Mouse (Mus musculus) megakaryocyte, adult 5-6 weeks (primary cell): ENCODE measurements around the gene Mrm1. TPM values are rescaled to one million over a fixed set of nuclear protein-coding genes. Genes with fewer than 3 reads are reported as not detected.
A peak's percentile ranks its signal among the peaks of the same experiment; 100 is the strongest.

ENCODE experiments used
- ATAC-seq: 2 replicates; pipeline ENCODE4 v1.8.0; 2016; ENCODE audit warnings: mild to moderate bottlenecking, inconsistent platforms; ENCODE audit not compliant: poor library complexity, severe bottlenecking
- total RNA-seq, 2 experiments: library from RNA; stranded (forward) in 1 of 2; stranded (reverse) in 1 of 2; fragments of 153-499, 151-499 nt in 1 of 2; fragments of 221-1000, 200-1000 nt in 1 of 2; gene quantifications; 2 replicates each; pipeline versions ENCODE4 v1.2.3 to v1.2.4; 2015 to 2017

The Mrm1 gene
- total RNA-seq, 2 experiments from 2014 or later: 2.5 to 5.8 TPM

DNA sequence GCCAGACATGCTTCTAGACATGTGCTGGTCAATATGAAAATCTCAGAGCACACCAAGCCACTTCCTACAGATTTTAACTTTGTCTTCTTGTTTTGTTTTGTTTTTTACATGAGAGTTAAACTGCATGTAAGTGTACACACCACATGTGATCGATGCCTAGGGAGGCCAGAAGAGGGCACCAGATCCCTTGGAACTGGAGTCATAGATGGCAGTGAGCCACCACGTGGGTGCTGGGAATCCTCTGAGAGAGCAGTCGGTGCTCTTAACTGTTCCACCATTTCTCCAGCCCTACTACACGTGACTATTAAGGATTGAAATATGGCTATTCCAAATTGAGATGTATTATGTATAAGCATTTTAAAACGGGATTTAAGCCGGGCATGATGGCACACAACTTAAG lies 2.0 kb downstream of the Mrm1 start:
- ATAC-seq: no peak

DNA sequence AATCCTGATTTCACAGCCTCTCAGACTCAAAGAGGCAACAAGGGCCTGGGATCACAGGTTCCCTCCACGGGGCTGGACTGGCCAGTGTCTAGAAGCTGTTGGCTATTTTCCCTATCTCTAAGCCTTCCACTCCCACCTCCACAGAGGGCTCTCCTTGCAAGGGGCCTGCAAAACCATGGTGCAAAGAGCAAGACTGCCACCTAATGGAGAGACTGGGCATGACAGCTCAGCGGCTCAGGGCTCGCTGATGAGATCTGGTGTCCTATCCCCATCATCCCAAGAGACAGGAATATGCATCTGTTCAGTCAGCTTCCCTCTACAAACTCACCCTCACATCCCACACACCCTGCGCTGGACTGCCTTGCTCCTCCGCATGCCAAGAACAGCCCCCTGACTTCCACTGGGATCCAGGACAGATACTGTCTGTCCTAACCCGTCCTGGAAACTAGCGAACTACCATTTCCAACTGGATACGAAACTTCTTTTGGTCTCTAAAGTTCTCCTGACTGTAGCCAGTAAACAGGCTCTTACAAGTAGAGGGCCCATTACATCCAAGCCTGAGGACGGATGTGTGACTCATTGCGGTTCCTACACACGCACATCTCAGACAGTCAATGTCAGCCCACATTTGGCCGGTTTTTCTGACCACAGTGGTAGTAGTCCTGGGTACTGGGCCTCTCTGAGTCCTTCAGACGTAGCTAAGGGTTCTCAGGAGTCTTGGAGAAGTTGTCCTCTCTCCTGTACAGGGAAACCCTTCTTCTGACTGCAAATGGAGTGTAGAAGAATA lies 5.4 kb downstream of the Mrm1 start:
- ATAC-seq: peak; percentile 69

DNA sequence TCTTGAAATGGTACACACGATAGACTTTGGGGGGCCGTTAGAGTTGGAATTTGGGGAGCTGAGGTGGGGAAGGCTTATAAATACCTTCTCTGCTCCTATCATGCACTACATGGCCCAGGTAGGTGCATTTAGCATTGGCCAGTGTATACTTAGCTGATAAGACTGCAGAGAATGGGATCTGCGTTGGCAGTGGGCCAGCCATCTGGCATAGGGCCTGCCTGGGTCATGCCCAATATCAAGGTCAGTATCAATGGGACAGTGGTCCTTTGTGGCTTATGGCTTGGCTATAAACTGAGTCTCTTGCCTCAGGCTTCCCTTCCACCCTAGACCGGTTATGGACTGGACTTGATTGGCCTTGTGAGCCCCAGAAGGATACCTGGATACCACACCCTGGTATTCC lies 14.9 kb downstream of the Mrm1 start:
- ATAC-seq: no peak

DNA sequence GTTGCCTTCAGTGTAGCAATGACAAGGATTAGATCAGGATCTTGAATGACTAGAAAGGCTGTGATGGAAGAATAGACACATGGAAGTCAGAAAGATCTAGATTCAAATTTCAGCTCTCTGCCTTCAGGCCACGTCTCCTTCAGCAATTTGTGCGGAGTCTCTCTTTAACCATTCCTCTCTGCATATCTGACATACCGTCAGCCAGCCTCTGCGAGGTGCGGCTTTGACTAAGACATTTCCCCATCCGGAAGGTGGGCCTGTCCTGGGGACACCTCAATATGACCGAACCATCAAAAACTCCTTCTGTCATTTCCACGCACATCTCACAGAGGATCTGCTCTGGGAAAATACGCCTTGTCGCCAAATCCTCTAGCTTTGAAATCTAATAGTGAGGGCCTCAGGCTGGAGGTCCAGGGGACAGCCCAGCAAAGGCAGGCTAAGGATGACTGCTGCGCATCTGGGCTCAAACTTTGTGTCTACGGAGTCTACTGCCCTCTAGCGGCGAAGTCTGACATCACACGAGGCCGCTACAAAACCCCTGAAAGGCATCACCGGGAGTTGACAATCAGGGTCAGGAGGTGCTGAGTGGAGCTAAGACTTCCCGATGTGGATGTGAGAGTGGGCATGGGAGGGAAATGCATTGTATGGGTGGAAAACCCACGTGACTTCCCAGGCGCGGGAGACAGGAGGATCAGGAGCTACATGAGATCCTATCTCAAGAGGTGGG lies 21.5 kb downstream of the Mrm1 start:
- peak; percentile 64 for ATAC-seq

DNA sequence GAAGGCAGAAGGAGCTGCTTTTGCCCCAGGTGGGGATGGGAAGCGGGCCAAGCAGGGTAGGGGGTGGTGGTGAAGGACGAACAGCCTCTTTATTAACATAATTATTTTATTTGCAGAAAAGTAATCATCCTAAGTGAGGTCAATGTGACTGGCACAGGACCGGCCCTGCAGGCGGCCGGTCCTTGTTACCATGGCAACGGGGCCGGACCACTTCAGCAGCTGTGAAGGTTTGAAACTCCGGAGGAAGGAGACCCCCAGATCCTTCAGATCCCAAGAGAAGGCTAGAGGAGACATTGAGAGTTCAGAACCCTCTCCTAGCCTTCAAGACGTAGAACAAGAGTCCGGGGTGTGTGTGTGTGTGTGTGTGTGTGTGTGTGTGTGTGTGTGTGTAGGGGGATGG lies 22.3 kb downstream of the Mrm1 start:
- ATAC-seq: no peak

DNA sequence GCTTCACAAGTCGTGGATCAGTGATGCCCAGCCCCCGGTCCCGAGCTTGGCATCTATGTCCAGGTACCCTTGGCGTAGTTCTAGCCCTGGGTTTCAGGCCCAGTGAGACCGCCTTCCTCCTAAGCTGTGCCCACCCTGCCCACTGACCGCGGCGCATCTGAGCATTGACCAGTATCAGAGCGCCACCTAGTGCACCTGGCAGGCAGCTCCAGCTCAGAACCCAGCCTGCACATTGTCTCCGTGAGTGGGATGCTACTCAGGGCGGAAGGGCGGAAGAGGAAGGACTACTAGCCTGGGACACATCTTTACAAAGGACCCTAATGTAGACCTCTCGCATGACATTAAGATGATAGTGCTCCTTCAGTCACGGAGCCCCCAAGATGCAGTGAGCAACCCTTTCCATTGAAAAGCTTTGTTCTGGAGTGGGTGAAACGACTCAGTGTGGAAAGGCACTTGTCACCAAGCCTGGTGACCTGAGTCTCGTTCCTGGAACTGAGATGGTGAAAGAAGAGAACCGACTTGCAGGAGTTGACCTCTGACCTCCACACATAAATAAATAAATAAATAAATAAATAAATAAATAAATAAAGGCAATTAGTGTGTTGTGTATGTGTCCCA lies 24.7 kb downstream of the Mrm1 start:
- peak; percentile 68 for ATAC-seq

DNA sequence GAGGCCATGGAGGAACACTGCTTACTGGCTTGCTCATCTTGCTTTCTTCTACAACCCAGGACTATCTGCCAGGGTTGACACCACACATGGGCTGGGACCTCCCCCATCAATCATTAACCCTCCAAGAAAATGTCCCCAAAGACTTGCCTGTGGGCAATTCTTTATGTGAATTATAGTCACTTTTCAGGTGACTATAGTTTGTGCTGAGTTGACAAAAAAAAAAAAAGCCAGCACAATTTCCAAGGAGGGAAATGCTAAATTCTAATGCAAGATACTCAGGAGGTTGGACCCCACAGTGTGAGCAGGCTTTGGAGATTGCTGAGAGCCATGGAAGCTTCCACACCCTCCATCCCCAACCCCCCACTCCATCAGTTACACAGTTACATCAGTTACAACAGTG lies 25.8 kb downstream of the Mrm1 start:
- ATAC-seq: no peak

DNA sequence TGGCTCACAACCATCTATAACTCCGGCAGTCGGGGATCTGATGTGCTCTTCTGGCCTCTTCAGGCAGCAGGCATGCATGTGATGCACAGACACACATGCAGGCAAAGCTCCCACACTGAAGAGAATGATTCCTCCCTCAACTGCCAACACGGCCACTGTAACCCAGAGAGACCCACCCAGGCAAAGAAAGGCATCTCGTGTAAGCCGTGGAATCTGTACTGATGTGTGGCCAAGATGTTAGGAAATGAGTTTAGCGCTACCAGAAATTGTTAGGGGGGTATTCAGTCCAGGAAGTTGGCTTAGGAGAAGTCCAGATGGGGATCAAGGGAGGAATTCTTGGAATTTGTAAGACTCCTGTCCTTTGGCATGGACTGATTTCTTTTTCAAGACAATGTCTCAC lies 28.9 kb downstream of the Mrm1 start:
- no peak for ATAC-seq

DNA sequence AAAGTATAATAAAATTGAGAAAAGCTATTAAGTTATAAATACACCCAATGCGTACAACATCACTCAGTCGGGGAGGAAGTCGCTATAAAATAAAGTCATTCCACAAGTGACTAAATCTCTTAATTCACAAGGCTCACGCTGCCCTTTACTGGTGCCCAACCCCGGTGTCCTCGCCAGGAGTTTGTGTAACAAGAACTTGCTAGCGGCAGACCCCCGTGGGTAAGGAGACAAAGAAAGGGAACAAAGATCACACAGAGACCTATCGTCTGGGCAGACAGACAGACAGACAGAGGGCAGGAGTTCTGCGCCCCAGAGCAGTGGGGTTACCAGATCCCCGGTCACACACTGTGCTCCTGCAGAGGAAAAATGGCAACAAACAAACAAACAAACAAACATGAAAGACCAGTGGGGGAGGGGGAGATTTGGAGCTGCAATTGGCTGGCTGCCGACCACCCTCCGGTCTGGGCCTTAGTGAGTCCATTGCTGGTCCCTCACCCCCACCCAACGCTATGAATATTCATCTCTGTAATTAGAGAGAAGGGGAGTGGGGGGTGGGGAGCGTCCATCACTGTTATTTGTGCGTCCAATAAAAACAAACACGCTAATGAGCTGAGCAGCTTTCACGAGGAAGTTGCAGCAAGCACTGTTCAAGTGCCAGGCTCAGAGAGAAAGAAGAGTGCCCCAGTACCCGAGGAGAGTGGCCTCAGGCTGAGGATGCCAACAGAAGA lies 39.0 kb downstream of the Mrm1 start:
- no peak for ATAC-seq

DNA sequence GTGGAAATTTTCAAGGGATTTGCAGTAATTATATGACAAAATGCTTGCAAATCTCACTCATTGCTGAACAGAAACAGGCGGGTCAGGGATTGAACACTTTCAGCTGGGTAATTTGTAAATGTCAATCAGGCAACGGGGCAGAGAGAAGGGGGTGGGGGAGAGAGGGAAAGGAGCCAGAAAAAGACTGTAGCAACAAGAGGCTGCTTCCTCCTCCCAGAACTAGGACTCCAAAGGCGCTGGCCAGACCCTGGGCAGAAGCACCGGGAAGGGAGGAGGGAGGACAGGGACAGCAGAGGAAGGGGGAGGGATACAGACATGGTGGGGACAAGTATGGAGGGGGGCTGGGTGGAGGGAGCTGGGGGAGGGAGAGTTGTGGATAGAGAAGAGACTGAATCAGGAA lies 43.8 kb downstream of the Mrm1 start:
- ATAC-seq: no peak

DNA sequence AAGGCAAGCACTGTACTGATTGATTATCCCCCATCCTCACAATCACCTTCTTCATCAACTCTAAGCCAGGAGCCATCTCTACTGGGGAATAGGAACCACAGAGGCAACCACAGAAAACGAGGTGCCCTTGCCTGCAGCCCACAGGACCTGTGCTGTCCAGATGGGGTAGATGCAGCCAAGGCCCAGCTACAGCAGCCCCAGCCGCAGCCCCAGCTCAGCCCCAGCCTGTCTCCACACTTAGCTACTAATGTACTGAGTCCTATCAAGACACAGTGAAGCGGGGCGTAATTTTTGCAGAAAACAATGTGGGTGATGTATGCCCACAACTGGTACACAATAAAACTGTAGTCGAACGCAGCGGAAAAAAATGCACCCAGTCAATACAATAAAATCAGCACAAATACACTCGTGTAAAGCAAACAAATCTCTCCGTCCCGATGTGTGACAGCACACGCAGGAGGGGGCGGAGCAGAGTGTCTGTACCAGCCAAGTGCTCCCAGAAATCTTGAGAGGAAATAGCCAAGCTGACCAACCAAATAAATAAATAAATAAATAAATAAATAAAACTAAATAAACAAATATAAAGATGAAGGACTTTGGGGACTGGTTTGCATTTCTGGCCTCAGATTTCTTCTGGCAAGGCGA lies 44.3 kb downstream of the Mrm1 start:
- ATAC-seq: no peak

DNA sequence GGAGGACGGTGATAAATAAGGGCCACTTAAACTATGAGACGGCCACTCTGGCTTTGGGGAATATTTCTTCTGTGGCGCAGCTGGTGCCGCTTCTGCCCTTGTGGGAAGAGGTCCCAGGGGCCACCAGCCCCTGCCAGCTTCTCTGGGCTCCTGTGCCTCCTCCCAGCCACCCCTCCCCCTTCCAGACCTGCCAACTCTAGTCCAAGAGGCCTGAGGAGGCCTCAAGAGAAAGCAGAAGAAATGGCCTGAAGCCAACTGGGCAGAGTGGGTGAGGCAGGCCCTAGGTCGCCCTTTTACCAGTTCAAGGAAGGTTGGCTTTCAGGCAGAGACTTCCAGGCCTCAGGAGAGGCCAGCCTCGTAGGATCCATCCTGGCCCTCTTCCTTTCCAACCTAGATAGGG lies 51.4 kb downstream of the Mrm1 start:
- no peak for ATAC-seq

DNA sequence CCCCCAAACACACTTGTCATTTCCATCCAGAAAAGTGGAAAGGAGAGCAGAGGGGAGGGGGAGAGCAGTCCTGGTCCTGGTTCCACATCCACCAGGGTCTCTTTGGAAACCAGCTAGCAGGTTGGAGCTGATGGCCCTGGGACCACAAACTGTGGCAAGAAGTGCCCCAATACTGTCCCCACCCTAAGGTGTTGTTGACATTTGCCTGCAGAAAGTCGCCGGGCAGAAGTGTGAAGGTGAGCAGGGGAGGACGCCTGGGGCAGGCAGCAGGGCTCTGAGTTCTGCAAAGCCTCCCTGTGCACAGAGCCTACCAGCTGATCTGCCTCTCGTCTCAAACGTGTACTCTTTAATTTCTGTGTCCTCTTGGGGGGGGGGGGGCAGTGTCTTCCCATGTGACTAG lies 54.2 kb downstream of the Mrm1 start:
- no peak for ATAC-seq

DNA sequence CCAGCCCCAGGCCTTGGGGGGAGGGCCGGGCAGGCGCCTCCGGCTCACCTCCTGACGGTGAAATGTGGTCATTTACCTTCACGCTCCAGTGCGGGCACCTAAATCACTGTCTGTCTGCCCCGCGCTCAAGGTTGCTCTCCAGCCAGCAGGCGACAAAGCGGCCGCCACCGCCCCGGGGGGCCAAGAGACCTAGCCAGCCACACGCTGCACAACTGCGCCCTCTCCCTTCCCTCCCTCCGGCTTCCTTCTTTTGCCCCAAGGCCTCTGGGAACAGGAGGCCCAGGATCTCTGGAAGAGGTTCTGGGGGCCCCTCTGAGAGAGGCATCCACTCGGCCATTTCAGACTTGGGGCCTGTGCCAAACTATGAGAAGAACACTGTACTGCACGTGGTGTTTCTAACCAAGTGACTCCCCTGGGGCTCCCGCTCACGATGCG lies 54.8 kb downstream of the Mrm1 start:
- ATAC-seq: no peak

DNA sequence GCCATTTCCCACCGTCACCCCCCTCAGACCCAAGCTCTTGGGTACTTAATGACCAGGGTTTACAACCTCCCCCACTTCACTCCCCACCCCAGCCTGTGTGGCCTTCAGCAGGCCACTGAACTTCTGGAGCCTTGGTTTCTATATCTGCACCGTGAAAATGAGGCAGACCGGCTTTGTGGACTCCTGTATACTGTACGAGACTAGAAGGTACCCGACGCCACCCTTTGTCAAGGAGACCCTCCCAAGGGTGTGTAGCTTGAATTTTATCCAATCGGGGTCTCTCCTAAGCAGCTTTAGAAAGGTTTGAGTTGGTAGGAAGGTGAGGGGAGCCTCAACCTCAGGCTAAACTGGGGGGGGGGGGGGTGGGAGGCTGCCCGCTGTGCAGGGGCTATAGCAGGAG lies 55.2 kb downstream of the Mrm1 start:
- no peak for ATAC-seq

Other genes with a start within 250 kb of the Mrm1 start
- 24.0 and 26.1 TPM in 2 replicates for gene Dhrs11, start 9.5 kb upstream of the Mrm1 start, total RNA-seq (2015)
- 10.2 and 15.0 TPM in 2 replicates for gene Dhrs11, start 9.5 kb upstream of the Mrm1 start, total RNA-seq (2017)
- gene Ggnbp2, start 51.3 kb upstream of the Mrm1 start, total RNA-seq (2015): 129 and 131 TPM in 2 replicates
- 164 and 179 TPM in 2 replicates for gene Ggnbp2, start 51.3 kb upstream of the Mrm1 start, total RNA-seq (2017)
- gene Myo19, start 60.6 kb upstream of the Mrm1 start, total RNA-seq (2015): 1.2 and 2.1 TPM in 2 replicates
- gene Myo19, start 60.6 kb upstream of the Mrm1 start, total RNA-seq (2017): 1.4 and 2.8 TPM in 2 replicates
- 2.1 and 2.8 TPM in 2 replicates for gene Pigw, start 60.8 kb upstream of the Mrm1 start, total RNA-seq (2015)
- gene Pigw, start 60.8 kb upstream of the Mrm1 start, total RNA-seq (2017): 3.3 and 3.6 TPM in 2 replicates
- 20.8 and 21.8 TPM in 2 replicates for gene Znhit3, start 96.9 kb upstream of the Mrm1 start, total RNA-seq (2015)
- 14.6 and 14.9 TPM in 2 replicates for gene Znhit3, start 96.9 kb upstream of the Mrm1 start, total RNA-seq (2017)
- not detected in 2 replicates for gene Car4, start 138.3 kb upstream of the Mrm1 start, total RNA-seq (2015)
- not detected in 2 replicates for gene Car4, start 138.3 kb upstream of the Mrm1 start, total RNA-seq (2017)